Mouse (Mus musculus) left cerebral cortex, adult 8-10 months (tissue): ENCODE results near the gene Ccnt2. TPM values are rescaled to one million over a fixed set of nuclear protein-coding genes. Genes with fewer than 3 reads are reported as not detected.
"Not testable (repeated sequence)": the region's sequence is repeated elsewhere in the genome, so short reads cannot be mapped to it uniquely, and the experiment has no call there.

ENCODE experiments used
- DNase-seq, 2 experiments: peaks; one replicate each; pipeline ENCODE4 v3.0.0; 2022; ENCODE audit warnings: low spot score in 2 of 2
- total RNA-seq, 4 experiments: library from RNA; stranded (reverse); gene quantifications; 2 replicates each; pipeline ENCODE4 v1.2.4; 2022

Ccnt2 gene
- total RNA-seq: 10 to 100 TPM; 56.7 to 60.8 (median 59.5) TPM

- peak; percentile 92 to 100 for DNase-seq
Measured at GRCm38 (mm10) chr1:127773803-127774500, at the start of gene Ccnt2. TSS of gene Ccnt2 (plus strand) at chr1:127774164.

DNA sequence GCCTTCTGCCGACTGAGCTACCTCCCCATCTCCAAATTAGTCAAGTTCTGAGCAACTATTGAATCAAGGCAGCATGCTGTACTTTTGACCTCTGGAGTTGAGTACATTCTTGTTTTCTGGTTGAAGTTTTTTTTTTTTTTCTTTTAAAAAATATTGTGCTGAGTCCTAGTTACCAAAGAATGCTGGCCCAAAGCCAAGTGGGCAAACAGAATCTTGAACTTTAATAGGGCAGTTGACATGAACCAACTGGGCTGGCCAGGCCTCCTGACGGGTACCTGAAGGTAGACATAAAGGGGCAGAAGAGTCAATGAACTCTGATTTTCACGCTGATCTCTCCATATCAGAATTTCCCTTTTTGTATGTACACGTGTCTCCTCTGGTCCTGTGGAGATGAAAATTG is 44.9 kb upstream of the Ccnt2 start, which contains the start of gene Acmsd:
Acmsd (plus strand) TSS at position 318 of the 400 bp plus-strand sequence.
- no peak for DNase-seq

DNA sequence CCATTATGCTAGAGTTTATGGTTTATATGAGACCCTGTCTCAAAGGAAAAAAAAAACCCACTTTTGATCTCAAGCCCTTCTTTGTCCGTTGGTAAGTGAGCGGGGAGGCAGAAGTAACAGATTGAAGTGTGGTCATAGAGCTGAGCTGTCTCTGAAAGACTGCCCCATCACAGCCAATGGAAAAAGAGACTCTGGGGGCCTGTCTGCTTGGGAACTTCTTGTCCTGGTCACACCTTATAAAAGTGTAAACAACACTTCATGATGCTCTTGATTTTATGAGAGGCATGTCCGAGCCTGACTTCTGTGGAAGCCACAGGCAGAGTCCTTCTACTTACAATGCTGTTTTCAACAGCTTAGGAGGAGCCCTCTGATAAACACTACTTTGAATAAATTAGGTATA is 42.9 kb upstream of the Ccnt2 start:
- no peak for DNase-seq

DNA sequence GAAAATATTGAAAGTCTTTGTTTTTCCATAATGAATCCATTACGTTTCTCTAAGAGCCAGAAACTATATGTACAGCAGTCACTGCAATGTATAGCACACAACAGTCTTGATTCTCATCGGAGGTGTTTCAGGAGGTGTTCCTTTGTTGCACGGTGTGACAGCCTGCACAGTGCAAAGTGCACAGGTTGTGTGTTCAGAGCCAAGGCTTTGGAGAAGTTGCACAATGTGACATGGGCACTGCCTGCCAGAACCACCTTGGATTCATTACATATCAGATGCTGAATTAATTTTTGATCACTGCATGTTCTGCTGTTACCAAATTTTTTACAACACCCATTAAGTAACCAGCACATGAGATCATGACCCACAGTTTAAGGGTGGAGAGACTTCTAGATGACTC is 41.5 kb upstream of the Ccnt2 start:
- DNase-seq: no peak

GRCm38 (mm10) chr1:127732841-127733240 is 41.1 kb upstream of the Ccnt2 start:
- DNase-seq: no peak

GRCm38 (mm10) chr1:127735356-127735755 is 38.6 kb upstream of the Ccnt2 start:
- DNase-seq: no peak

DNA sequence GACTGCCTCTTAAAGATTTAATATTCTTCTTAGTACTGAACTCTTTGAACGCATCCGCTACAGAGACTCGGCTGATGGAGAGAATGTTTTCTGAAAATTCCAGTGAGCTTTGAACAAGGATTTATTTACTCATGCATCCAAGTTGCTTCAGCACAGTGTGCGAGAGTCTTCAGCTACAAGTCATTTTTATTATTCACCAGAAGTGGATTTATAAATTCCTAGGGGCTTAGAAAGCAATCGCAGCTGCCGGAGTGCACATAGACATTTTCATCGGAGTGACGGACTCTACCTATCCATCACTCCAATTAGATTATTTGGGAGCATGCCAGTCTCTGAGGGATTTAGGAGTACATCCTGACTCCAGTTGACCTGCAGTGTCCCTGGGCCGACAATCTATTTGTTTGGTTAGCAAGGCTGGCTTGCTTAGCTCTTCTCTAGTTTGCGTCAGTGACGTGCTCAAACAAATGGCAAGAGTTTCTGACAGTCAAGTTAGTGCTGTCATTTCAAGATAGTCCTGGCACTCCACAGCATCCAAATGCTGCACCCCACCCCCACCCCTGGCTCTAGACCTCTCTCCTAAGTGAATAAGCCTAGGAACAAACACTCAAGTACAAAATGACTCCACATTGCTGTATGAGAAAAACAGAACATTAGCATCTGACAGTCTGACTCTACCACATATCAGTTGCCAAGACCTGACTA is 23.4 kb upstream of the Ccnt2 start:
- DNase-seq: no peak

DNA sequence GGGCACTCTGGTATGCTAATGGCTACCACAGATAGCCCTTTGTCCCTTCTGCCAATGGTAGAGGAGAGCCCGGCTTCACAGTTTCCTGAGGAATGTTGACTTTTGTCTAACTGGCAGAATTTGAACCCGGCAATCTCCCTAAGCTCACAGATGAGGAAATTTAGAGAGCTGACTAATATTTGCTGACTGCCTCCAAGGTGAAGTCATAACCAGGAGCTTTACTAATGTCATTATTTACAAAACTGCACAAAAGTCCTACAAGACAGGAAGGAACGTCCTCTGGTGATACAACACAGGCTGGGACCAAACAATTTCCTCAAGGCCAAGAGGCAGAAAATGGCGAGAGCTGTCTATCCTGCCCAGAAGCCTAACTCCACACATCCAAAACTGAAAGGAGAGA is 18.2 kb upstream of the Ccnt2 start:
- no peak for DNase-seq

DNA sequence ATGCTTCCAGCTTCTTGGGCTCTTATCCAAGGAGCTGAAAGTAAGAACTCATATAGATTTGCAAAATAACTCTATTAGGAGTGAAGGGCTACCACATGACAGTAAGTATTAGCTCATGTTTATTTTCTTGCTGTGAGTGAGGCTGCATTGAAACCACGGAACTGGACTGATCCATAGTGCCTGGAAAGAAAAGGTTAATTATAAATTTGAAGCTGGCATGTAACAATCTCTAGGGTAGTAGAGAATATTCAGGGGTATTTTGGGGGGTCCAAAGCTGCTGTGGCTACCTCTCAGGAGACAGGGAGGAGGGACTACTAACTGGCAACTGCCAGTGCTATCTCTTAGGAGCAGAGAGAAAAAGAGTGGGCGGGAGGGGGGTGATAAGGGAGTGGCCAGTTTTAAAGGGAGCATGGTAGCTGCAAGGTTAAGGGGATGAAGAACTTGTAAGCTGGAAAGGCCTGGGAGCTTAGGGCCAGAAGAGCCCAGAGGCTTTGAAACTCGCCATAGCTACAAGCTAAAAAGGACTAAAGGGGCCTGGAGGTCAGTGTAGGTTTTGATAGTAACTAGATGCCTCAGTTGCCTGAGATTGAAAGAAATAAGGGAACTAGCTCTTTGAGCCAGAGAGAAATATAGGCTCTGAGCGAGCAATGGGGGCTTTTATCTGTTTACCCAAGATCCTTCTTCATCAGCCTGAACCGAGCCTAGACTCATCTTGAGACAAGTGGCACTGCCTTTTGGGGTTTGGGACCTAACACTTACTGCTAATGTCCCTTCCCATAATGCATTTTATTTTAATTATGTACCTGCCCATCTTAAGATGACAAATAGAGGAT is 17.4 kb upstream of the Ccnt2 start:
- DNase-seq: no peak

DNA sequence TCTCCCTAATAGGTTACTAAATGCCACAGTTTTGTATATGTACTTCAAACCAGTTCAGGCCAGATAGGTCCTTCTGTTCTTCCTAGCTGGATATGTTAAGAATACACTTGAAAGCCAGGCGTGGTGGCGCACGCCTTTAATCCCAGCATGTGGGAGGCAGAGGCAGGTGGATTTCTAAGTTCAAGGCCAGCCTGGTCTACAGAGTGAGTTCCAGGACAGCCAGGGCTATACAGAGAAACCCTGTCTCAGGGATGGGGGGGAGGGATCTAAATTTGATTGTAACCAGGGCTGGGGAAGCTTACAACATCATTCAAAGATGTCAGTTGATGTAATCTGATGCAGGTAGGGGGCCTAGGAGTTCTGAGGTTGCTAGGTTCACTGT is 16.8 kb upstream of the Ccnt2 start:
- not testable (repeated sequence) for DNase-seq

DNA sequence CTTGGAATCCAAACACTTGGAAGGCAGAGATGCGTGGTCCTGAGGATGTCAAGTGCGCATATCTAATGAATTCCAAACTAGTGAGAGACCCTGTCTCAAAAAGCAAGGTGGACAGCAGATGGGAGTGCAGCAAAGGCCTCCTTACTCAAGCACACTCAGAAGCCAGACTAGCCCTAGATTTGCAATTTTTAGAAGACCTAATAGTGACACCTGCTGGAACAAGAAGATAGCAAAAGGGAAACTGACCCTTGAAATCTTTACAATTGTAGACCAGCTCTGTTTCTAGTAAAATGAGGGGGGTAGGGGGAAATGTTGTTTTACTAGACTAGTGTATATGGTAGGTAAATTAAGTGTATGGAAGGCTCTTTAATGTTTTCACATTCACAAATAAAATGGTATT is 8.5 kb upstream of the Ccnt2 start:
- DNase-seq: no peak

DNA sequence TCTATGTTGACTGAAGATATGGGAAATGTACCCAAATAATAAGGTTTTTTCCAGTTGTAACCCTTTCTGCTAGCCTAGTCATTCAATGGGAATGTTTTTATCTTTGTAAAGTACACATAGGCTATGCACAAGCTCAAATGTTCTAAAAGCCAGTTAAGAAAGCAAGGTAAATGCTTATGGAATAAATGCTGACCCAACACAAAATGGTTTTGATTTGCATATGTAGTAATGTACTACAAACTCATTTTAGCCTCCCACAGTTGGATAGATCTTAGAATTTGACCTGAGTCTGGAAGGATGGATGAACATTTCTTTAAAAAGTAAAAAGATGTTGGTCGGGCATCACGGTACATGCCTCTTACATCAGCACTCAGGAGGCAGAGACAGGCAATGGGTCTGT is 7.2 kb upstream of the Ccnt2 start:
- DNase-seq: no peak

DNA sequence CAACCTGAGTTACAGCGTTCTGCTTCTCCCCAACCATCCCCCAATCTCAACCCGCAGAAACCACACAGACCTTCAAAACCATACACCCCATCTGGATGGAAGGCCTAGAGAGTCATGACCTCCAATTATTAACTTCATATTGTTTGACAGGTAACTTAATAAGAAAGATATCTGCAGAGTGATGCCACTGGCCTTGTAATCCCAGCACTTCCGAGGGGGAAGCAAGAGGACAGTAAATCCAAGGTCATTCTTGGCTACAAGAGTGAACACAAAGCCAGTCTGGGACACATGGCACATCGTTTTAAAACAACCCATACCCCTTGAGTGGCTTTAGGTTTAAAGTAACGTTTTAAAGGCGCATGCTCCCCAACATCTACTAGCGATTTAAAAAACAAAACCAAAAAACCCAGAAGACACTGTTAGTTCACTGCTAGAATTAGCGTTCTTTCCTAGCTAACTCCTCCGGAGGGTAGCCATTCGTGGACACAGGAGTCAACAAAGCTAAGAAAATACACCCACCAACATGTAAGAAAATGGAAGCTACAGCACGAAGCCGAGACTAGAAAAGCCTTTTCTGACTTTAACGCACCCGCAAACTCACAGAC is 664 bp upstream of the Ccnt2 start:
- peak in 1 of 2 experiments; percentile 13 for DNase-seq

GRCm38 (mm10) chr1:127774501-127774880 is 527 bp downstream of the Ccnt2 start:
- DNase-seq: no peak

- no peak for DNase-seq
Measured at GRCm38 (mm10) chr1:127775206-127775720, 1.3 kb downstream of the Ccnt2 start.

GRCm38 (mm10) chr1:127776246-127776645 is 2.3 kb downstream of the Ccnt2 start:
- DNase-seq: no peak

DNA sequence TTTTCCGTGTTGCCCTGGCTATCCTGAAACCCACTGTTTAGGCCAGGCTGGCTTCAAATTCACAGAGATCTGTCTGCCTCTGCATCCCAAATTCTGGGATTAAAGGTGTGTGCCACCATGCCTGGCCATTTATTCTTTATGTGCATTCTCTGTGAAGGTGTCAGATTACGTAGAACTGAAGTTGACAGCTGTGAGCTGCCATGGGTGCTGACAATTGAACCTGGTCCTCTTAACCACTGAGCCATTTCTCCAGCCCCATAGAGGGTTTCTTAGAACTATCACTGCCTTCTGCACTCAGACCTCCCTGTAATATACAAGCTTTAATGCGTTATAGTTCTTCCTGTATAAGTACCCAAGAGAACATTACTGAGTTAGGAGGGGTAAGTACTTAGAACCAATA is 4.6 kb downstream of the Ccnt2 start:
- DNase-seq: no peak

- no peak for DNase-seq
Measured at GRCm38 (mm10) chr1:127780142-127780541, 6.2 kb downstream of the Ccnt2 start.

GRCm38 (mm10) chr1:127780849-127781248 is 6.9 kb downstream of the Ccnt2 start:
- DNase-seq: no peak

DNA sequence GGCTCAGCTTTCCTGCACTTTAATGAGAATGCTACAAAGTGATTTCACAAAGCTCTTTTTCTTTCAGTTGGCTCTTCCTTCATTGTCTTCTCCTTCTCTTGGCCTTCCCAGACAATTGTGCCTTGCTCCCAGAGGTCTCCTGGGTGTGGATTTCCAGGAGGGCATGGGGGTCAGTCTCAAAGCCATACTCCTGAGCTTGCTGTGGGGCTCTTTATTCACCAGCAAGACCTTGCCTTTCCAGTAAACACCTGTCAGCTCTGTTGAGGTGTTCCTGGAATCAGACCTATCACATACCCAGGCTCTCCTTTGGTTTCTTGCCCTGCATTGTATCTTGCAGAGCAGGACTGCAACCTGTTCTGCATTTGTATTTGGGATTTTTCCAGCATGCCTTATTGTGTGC is 9.9 kb downstream of the Ccnt2 start:
- no peak for DNase-seq

DNA sequence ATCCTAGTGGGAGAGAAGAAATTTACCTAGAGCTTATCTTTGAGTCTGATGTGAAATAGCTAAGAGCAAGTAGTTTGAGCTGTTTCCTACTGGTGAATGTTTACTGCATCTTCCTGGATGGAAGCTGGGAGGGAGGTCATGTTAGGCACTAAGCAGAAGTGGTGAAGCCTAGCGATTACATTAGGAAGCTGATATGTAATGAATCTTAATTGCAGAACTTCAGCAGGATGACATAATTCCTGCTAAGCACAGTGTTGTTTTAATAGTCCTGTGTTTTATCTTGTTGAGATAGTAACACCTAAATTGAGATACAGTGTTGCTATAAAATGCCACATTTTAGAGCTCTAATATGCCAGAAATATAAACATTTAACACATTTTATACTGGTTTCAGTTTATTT is 11.9 kb downstream of the Ccnt2 start:
- no peak for DNase-seq

DNA sequence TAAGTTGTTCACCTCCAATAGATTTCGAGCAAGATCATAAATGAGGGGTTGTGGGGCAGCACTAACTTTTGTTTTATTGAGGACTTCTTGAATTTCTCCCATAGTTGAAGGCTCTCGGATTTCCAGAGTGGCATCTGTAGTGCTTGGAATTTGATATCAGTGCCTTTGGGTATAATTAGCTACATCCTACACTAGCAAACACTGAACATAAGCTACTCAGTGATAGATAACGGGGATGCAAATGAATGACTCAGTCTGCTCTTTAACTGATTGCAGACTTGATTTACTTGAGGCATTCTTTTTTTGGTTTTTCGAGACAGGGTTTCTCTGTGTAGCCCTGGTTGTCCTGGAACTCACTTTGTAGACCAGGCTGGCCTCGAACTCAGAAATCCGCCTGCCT is 15.0 kb downstream of the Ccnt2 start:
- no peak for DNase-seq
